Mouse (Mus musculus) adrenal gland, postnatal 4 days (tissue): ENCODE measurements at regions not wholly inside any gene's neighbourhood (a gene's known extent, or its start where the extent isn't known, plus 50 kb on each side); places are given as distances from the start of the nearest gene placed in this dataset.

Experiments
- DNase-seq, 2 experiments: peaks; one replicate each; pipeline ENCODE4 v3.0.0; 2021 to 2022; ENCODE audit warnings: low spot score in 2 of 2, mixed read lengths in 2 of 2

DNA sequence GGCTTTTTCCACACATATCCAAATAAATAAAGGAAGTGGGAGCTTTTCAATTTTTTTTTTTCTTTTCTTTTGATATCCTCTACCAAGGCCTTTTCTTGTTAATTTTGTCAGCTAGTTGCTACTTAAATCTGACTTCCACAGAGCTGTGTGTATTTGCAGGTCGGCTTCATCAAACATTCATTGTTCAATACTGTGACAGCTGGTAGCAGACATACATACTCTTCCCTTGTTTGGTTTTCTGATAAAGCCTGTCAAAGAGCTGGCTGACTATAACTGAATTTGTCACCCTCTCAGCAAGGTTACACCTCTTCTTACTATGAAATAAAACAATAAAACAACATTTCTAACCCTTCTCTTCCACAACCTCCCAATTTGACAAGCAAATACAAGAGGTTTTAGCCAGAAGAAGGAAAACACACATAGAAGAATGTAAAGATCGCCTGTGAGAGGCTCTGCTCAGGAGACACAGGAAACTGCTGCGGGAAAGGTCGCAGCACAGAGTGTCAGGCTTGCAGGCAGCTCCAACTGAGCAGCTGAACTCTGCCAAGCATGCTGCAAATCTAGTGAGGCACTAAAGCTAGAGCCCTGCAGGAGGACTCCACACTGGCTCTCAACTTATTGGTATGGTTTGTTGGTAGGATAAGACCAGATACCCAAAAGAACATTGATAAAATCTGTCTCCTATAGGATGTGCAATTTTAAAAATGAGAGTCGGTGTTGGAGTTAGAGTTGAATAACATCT, 205.2 kb upstream of the Tle4 start:
- no peak for DNase-seq

DNA sequence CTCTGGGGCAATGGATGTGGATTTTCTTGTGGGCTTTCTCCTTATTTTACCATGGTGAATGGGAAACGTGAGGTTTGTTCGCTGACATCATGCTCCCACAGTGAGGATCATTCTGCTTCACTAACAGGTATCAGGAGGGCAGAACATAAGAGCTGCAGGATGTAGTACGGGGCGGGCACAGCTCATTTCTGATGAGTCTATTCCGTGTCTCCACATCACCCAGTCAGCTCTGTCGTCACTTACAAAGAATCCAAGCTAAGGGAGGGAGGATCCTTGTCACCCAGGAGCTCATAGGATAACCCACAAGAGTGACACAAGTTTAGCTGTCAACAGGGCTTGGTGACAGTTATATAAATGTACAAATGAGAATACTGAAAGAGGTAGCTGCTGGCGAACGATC, 203.8 kb upstream of the Tle4 start:
- DNase-seq: no peak

DNA sequence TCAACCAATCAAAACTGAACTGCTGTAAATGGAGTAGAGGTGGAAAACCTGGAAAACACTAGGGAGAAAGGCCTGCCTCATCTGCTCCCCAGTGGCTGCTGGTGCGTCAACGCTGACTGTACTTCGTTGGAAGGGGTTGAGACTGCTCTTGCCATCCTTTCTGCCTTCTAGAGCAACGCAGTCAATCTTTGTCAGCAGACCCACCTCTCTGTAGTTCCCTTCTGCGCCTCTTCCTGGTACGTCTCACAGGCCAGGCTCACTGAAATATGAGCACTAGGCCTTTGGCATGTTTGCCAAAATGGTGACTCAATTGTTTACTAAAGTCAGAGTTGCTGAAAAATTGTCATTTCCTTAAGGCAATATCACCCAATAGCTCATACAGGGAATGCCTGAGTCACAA, 201.2 kb upstream of the Tle4 start:
- no peak for DNase-seq

DNA sequence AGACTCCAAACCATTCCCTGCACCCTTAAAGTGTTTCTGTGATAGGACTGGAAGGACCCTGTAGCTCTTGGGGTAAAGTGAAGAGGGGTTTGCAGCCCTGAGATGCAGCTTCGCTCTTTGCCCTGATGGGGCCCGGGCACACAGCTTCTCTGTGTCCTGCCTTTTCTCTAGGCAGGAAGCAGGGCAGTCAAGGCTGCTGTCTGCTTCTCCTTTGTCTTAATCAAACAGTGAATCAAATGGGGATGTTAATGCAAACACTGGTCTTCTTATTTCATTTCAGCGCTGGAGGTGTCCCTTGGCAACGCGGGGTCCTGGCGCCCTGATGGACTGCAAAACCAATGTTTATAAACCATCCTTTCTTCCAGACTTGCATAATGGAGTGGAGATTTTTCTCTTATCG, 200.6 kb upstream of the Tle4 start:
- no peak for DNase-seq

DNA sequence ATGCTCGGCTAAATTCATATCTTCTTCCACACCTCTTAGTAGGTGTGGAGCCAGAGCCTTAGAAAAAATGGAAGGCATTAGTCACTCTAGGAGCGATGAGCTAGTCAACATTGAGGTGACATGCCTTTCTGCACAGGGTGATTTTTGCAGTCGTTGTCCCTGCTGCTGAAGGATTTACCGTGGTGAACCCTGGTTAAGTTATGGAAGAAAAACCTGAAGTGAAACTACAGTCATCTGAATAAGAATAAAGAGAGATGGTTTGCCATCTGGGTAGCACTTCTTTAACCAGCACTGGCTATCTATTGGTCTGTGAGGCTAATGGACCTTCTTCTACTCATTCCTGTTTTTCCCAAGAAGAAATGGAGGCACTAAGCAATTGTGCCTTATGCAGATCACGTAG, 198.1 kb upstream of the Tle4 start:
- no peak for DNase-seq

DNA sequence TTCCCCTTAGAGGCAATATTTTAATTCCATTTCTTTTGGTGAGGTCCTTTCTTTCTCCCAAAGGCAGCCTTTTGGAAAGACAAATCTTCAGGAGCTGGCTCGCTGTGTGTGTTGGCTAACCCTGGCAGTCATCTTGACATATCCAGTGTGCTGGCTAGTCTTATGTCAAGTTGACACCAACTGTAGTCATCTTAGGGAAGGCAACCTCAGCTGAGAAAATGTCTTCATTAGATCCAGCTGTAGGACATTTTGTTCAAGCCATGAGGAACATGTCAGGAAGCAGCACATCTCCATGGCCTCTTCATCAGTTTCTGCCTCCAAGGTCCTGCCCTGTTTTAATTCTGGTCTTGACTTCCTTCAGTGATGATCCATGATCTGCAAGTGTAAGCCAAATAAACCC, 192.1 kb upstream of the Tle4 start:
- no peak for DNase-seq

DNA sequence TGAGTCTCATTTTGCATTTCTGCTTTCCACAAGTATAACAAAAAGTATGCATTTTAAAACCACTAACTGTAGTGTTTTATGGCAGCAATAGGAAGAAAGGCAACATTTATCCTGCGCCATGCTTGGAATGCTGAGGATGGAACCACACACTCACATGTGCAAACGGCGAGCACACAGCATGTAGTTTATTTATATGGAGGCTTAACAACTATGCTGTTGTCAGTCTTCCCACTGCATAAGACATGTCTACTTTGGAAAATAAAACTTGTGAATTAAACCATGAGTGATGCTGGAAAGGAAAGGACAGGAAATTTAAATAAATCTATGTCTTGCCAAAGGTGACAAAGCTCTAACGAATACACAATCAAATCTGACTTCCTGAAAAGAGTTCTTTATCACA, 190.8 kb upstream of the Tle4 start:
- no peak for DNase-seq

DNA sequence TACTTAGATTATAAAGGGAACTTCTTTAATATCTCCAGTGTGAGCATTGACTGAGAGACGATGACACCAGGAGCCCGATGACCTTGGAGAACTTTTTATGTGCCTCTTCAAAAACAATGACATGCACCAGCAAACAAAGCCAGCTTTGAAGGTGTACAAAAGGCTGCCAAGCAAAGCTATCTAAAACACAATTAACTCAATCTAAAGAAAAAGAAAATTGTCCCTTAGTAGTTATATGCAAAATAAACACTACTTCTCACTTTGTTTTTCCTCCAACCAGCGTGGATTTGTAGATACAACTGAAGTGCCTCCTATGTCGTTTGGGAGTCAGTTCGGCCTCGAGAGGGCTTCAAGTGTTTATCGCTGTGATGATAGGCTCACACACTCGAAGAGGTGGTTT, 189.0 kb upstream of the Tle4 start:
- DNase-seq: no peak

DNA sequence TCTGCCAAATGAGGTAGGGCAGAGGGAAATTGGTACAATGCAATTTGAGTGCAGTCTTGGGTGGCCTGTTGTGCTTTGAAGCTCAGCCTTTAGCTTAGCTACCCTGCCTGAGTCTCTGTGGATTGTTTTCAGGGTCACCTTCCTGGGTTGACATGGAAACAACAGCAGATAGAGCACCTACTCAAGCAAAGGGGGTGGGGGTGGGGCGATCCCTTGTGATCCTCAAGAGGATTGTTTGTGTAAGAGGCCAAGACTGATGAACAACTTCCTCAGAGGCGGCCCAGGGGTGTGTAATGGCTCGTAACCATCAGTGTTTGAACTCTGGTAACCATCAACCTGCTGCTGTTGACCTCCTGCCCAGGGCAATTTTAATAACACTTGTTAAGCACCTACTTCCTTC, 187.8 kb upstream of the Tle4 start:
- DNase-seq: no peak

DNA sequence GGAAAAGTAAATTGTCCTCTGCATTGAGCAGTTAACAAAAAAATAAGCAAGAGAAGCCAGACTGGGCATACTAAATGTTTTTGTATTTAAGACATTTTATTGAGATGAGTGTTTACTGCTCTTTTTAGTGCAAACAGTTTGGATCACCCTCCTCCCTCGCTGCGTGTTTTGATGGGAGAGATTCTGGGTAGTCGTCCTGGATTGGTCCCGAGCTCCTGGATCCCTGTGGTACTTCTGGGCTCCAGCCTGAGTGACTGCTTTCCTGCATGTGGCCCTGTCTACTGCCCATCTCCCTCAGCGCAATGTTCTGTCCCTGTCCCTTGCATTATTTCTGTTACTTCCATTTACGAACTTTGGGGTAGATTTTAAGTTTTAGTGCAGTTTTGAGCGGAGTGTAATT, 179.9 kb upstream of the Tle4 start:
- no peak for DNase-seq

DNA sequence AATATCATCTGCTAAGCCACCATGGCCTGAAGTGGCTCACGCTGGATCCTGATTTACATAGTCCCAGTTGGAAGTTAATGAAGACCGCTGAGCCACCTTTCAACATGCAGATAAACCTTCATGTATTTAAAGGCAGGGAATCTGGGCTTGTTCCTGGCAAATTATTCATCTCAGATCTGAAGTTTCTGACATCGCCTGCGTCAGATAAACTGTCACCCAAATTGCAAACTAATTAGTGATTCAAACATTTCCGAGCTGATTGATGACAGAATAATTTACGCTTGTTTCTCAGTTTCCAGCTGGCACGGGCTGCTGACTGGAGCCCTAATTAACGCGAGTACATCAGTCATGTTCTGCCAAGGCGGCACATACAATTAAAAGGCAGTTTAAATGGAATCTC, 179.3 kb upstream of the Tle4 start:
- no peak for DNase-seq

DNA sequence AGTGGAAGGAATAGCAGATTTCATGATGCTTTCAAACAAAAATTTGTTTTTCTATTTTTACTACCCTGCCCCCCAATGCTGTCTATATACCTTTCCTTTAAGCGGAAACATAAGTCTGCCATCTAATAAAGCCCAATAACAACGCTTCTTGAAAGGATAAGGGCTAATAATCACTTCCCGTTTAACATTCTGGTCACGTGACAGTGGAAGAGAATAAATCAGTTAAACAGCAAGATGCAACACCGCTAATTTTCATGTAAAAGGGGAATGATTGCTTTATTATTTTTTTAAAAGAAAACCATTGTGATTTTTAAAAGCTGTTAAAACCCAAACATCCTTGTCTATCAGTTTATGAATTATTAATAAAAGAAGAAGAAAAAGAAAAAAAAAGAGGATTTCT, 178.9 kb upstream of the Tle4 start:
- DNase-seq: no peak

DNA sequence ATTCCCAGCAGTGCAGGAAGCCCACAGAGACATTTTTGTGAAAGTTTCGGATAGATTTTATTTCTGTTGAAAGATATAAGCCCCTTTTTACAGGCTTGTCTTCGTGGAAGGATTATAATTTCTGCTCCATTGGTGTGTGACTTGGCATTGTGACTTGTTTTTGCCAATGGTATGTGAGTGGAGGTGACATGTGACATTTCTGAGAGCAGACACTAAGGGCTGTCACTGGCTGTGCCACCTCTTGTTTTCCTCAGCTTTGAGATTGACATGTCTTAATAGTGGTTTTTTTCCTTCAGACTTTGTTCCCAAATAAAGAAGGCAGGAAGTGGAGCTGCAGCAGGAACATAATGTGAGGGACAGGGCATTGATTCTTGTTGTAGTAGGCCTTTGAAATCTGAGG, 174.9 kb upstream of the Tle4 start:
- DNase-seq: no peak

DNA sequence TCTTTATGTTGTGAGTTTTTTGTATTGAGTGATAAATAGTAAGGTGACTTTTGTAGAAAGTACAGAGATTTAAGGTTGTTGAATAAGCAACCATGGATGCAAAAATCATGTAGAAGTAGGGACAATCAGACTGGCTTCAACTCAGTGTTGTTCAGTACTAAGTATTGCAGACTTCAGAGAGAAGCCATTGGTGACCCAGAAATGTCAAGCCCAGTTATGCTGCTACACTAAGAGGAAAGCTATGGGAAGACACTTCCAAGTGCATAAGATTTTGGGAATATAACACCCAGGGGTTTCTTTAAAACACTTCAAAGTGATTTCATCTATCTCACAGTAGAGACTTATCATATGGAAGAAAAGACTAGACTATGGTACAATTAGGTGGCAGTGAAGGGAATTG, 154.8 kb upstream of the Tle4 start:
- no peak for DNase-seq

DNA sequence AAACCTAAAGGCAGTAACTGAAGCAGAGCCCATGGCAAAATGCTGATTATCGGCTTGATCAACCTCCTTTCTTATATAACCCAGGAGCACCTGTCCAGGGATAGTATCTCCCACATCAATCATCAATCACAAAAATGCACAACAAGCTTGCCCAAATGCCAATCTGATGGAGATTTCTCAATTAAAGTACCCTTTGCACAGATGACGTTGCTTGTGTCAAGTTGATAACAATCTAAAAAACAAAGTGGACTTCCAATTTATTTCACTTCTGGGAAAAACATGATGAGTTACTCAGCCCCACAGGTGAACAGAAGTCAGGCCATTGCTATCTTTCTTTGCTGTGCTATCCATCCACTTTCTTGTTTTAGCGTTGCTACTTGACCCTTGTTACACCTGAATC, 144.5 kb upstream of the Tle4 start:
- no peak for DNase-seq

DNA sequence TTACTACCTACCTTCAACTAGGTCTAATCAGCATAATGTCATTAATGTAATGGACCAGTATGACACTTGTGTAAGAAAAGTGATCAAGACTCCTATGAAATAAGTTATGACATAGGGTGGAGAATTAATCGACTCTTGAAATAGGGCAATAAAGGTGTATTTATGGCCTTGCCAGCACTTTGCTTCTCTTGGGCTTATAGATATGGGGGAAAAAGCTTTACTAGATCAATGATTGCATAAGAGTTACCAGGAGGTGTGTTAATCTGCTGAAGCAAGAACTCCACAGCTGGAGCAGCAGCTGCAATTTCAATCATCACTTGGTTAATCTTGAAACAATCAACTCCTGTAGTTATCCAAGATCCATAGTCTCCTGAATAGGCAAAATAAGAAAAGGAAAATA, 143.1 kb upstream of the Tle4 start:
- DNase-seq: no peak

DNA sequence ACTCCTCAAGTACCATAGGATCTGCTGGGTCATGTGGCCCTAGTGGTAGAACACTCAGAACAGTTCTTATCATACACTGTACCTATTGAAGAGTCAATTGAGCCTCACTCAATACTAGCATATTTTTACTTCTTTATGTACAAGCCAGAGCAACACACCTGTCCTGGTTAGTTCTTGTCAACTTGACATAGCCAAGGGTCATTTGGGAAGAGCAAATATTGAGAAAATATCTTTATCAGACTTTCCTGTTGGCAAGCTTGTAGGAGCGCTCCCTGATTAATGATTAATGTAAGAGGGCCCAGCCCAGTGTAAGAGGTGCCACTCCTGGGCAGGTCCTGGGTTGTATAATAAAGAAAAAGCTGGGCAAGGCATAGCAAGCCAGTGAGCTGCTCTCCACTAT, 142.3 kb upstream of the Tle4 start:
- DNase-seq: no peak

DNA sequence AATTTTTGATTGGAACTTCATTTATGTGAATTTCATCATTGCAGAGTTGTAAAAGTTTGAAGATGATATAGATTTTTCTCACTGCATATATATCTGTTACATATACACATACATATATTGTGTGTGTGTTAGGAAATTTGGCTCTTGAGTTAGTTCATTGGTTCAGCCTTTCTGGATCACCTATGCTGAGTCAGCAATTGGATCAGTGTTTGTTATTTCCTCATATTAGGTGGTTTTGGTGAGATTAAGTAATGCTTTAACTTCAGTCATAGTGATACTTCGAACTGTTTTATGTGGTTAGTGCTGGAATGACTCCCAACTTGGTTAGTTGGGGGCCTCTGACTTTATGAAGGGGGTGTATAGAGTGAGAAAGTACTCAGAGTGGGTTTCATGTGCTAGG, 138.7 kb upstream of the Tle4 start:
- no peak for DNase-seq

DNA sequence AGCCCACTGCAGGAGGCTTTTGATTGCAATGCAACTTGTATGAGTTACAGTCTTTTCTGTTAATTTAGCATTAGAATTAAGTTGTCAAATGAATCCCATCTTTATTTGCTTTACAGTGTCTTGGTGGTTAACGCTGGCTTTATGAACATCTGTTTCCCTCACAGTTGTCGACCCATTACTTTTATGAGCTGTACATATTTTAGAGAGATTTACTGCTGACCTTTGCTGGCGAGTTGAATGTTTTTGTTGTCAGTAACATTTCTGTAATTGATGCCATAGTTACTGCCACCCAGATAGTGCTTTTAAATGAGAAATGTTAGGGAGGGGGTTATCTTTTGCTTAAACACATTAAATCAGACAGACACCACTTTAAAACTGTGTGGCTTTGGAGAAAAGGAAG, 127.5 kb upstream of the Tle4 start:
- no peak for DNase-seq

DNA sequence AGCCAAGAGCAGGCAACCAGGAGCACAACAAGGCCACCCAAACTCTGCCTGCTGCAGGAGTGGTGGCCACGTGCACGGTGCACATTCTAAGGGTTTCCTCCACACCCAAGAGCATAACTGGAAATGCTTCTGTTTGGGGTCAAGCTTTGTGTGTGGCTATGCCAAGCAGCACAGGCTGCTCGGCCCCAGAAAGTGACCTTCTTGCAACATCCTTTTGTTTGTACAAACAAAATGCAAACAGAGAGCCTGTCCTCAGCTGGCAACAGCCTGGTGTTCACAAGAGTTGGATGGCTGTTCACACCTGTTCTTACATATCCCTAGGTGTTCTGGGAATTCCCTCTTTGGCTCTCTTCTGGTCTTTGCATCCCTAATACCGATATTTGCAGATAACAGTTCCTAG, 126.8 kb upstream of the Tle4 start:
- DNase-seq: no peak

DNA sequence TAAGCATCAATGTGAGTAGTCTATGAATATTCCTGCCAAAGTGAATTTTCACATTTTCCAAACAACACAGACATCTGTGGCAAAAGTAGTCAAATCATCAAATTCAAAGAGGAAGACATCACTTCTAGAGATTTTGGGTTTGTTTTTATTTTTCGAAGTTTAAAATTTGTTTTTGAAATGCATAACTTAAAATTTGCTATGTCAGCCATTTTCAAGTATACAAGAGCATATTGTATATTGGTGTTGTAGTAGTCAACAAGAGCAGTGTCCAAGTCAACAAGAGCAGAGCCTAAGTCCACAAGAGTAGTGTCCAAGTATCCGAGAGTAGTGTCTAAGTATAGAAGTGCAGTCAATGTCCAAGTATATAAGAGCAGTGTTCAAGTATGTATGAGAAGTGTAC, 107.9 kb upstream of the Tle4 start:
- DNase-seq: no peak

DNA sequence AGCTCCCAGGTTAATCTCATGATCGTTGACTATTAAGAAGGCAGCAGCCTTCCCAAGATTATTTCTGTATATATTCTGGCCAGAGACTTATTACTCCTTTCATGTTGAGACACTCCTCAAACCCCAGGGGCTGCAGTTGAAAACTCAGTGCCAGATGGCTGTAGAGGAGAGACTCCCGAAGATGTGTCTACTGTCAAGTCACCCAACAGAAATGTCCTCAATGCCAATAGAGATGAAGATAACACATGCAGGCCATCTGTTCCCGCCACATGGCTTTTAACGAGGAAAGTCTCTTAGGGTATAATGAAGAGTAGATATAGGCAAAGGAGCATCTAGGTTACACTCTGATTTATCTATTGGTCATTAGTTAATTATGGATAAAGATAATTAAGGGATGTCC, 103.3 kb upstream of the Tle4 start:
- DNase-seq: no peak

DNA sequence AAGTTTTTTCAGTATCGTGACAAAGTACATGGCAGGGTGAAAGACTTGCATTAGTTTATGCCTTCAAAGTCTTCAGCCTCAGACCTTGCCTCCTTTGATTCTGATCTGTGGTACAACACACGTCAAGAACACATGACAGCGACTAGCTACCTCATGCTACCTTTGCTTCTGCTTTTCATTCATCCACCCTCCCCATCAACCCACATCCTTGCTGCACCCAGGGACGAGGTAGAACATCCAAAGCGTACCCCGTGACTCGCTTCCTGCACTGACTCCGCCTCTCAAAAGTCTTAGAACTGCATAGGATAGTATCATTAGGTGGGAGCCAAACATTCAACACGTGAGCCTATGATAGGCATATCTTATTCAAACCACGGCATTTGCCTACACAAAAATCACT, 97.5 kb upstream of the Tle4 start:
- DNase-seq: no peak

DNA sequence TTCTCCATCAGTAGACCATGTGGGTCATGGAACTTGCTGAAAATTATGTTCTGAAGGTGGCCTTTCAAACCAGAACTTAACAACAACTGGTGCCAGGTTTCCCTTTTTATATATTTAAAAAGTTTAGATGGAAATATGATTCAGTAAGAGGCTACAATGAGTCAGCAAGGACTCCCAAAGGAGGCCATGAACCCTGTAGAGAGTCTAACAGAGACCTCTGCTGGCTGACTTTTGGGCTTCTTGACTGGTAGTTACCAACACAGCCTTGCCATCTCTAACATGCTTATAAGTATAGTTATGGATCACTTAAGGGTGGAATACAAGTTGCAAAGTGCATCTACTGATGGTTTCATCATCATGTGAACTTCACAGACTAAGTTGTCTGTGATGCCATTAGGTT, 94.3 kb upstream of the Tle4 start:
- no peak for DNase-seq
